Mouse (Mus musculus): Measurements from ENCODE around the gene Tmem198. TPM values are rescaled to one million over a fixed set of nuclear protein-coding genes. Genes with fewer than 3 reads are reported as not detected.

Tmem198 gene
- polyA plus RNA-seq (2015; fragmentation: Nextera tagmentation; extraction: Ambion mirVana), result 43.7 and 45.0 TPM in 2 replicates

GRCm38 (mm10) chr1:75478916-75479634 lies at the start of gene Tmem198, which contains the start of gene Chpf:
TSS of gene Tmem198 (plus strand) at chr1:75479532.
TSS of gene Chpf (minus strand) at chr1:75479307.
- peak within 1 kb of the TSS; percentile 94 for H3K9ac ChIP-seq
- ATAC-seq (ENCODE audit: low FRiP score), result peak; percentile 89
- H3K9me3 ChIP-seq, result no peaks in the 10 kb centered on the region
- H3K4me3 ChIP-seq, result peak within 1 kb of the TSS; percentile 90
- peaks cover 32% of the 10 kb centered on the region for H3K27me3 ChIP-seq
- H3K4me1 ChIP-seq (replicated peaks), result peaks cover 68% of the 10 kb centered on the region
- peak within 1 kb of the TSS; percentile 86 for H3K4me2 ChIP-seq
- whole genome bisulfite sequencing, result under 1% methylated on average over 65 of the region's 76 CpGs
- H3K27ac ChIP-seq, result peak within 1 kb of the TSS; percentile 92
- H3K36me3 ChIP-seq, result peaks cover 48% of the 10 kb centered on the region

GRCm38 (mm10) chr1:75435475-75436328 lies 43.6 kb upstream of the Tmem198 start, which contains the start of gene Gmppa:
TSS of gene Gmppa (plus strand) at chr1:75435930.
- peaks cover 31% of the 10 kb centered on the region for H3K4me1 ChIP-seq (replicated peaks)
- H3K4me3 ChIP-seq, result peak within 1 kb of the TSS; percentile 59
- peak; percentile 86 for ATAC-seq (ENCODE audit: low FRiP score)
- H3K36me3 ChIP-seq, result peaks cover 14% of the 10 kb centered on the region
- 7% methylated on average over 28 of the region's 28 CpGs for WGBS
- peak within 1 kb of the TSS; percentile 80 for H3K9ac ChIP-seq
- H3K9me3 ChIP-seq, result no peaks in the 10 kb centered on the region
- peak within 1 kb of the TSS; percentile 73 for H3K4me2 ChIP-seq
- peak within 1 kb of the TSS; percentile 83 for H3K27ac ChIP-seq
- H3K27me3 ChIP-seq, result peaks cover 9% of the 10 kb centered on the region

DNA sequence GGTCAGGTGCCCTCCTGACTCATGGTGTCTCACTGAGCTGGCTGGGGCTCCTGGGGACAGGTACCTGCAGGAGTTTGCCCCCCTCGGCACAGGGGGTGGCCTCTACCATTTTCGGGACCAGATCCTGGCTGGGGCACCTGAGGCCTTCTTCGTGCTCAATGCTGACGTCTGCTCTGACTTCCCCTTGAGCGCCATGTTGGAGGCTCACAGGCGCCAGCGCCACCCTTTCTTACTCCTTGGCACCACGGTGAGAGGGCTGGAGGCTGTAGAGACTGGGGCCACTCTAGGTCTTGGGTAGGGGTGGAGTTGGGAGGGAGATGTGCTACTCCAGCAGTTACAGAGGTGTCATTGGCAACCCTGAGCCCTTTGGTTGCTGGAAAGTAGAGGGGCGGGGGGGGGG lies 40.5 kb upstream of the Tmem198 start:
- H3K27ac ChIP-seq, result no peak overlapping the region
- H3K4me3 ChIP-seq, result no peak overlapping the region
- no peaks in the 10 kb centered on the region for H3K9me3 ChIP-seq
- no peak overlapping the region for H3K4me2 ChIP-seq
- no peak for ATAC-seq (ENCODE audit: low FRiP score)
- peaks cover 62% of the 10 kb centered on the region for H3K4me1 ChIP-seq (replicated peaks)
- H3K9ac ChIP-seq, result no peak overlapping the region
- peaks cover 8% of the 10 kb centered on the region for H3K36me3 ChIP-seq
- no peaks in the 10 kb centered on the region for H3K27me3 ChIP-seq
- 83% methylated on average over 8 of the region's 9 CpGs for WGBS

DNA sequence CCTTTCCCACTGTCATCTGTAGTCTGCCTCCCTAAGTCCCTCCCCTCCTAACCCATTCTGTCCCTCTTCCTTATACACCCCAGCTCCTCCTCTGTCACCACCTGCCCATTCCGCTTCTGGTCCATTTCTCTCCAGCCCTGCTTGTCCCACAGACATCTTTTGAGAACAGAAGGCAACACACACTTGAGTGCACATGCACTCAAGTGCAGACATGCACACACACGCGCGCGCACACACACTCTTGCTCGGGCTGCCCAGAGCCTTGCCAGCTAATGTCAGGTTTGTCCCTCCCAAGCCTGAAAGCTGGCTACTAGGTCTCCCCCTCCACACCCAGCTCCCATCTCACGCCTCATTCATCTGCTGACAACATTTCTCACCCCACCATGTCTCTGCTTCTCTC lies 38.7 kb upstream of the Tmem198 start:
- Histone ChIP-seq H3K9me3 (no peaks in the 10 kb centered on the region), H3K4me2 (no peak overlapping the region), H3K27ac (peak overlapping the region; percentile 13; the same call in 1 of the 2 replicates), H3K36me3 (peaks cover 8% of the 10 kb centered on the region), H3K4me3 (no peak overlapping the region), H3K9ac (no peak overlapping the region), H3K27me3 (no peaks in the 10 kb centered on the region), H3K4me1 (replicated peaks) (peaks cover 77% of the 10 kb centered on the region)
- no peak for ATAC-seq (ENCODE audit: low FRiP score)
- 87% methylated on average over 7 of the region's 7 CpGs for WGBS

- no peak for ATAC-seq (ENCODE audit: low FRiP score)
- peaks cover 80% of the 10 kb centered on the region for H3K4me1 ChIP-seq (replicated peaks)
Measured at GRCm38 (mm10) chr1:75441471-75441996, 37.8 kb upstream of the Tmem198 start.

DNA sequence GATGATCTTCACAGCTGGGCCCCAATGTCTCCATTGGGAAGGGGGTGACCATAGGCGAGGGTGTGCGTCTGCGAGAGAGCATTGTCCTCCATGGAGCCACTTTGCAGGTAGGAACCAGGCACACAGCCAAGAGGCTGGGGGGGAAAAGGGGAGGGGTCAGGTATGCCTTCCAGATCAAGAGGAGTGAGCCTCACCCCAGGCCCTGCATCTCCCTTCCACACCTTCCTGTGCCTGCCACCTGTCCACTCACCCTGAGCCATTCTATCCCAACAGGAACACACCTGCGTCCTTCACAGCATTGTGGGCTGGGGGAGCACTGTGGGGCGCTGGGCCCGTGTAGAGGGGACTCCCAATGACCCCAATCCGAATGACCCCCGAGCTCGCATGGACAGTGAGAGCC lies 37.2 kb upstream of the Tmem198 start:
- Histone ChIP-seq H3K27ac (peak overlapping the region; percentile 93), H3K27me3 (no peaks in the 10 kb centered on the region), H3K4me2 (no peak overlapping the region), H3K36me3 (peaks cover 8% of the 10 kb centered on the region), H3K9me3 (no peaks in the 10 kb centered on the region), H3K9ac (no peak overlapping the region), H3K4me3 (no peak overlapping the region), H3K4me1 (replicated peaks) (peaks cover 80% of the 10 kb centered on the region)
- no peak for ATAC-seq (ENCODE audit: low FRiP score)
- 84% methylated on average over 9 of the region's 9 CpGs for WGBS

More at GRCm38 (mm10) chr1:75441471-75441996, 37.8 kb upstream of the Tmem198 start:
- Histone ChIP-seq H3K27me3 (no peaks in the 10 kb centered on the region), H3K36me3 (peaks cover 8% of the 10 kb centered on the region), H3K27ac (peak overlapping the region; percentile 30; the same call in 1 of the 2 replicates), H3K4me2 (no peak overlapping the region), H3K9ac (no peak overlapping the region), H3K4me3 (no peak overlapping the region), H3K9me3 (no peaks in the 10 kb centered on the region)
- 81% methylated on average over 15 of the region's 15 CpGs for WGBS

DNA sequence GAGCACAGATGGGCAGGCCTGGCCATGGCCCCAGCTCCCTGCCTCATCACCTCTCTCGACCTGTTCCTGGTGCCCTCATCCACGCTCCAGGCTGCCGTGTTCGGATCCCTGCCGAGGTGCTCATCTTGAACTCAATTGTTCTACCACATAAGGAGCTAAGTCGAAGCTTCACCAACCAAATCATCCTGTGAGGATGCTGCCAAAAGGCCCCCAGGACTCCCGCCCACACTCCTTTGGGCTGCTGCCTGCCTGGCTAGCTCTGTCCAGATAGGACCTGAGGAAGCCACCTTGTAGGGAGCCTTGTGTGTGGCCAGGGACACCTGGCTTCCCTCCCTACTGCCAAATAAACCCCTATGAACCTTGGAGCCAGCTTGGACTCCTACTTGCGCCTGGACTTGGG lies 36.5 kb upstream of the Tmem198 start:
- Histone ChIP-seq H3K4me3 (no peak overlapping the region), H3K9ac (peak overlapping the region; percentile 63; the same call in 1 of the 2 replicates), H3K36me3 (peaks cover 8% of the 10 kb centered on the region), H3K4me2 (peak overlapping the region; percentile 27; the same call in 1 of the 2 replicates), H3K4me1 (replicated peaks) (peaks cover 80% of the 10 kb centered on the region), H3K27me3 (peaks cover 4% of the 10 kb centered on the region; the same call in 1 of the 2 replicates), H3K9me3 (no peaks in the 10 kb centered on the region), H3K27ac (peak overlapping the region; percentile 93)
- WGBS, result 17% methylated on average over 8 of the region's 8 CpGs
- ATAC-seq (ENCODE audit: low FRiP score), result no peak

- Histone ChIP-seq H3K9ac (peak overlapping the region; percentile 63), H3K27ac (peak overlapping the region; percentile 93), H3K36me3 (peaks cover 8% of the 10 kb centered on the region), H3K9me3 (no peaks in the 10 kb centered on the region), H3K4me1 (replicated peaks) (peaks cover 86% of the 10 kb centered on the region), H3K4me3 (no peak overlapping the region), H3K4me2 (peak overlapping the region; percentile 27), H3K27me3 (peaks cover 8% of the 10 kb centered on the region; the same call in 1 of the 2 replicates)
- ATAC-seq (ENCODE audit: low FRiP score), result 0 out of 2 replicates have a peak, but pooled peaks have one; percentile 14
- 12% methylated on average over 13 of the region's 13 CpGs for WGBS
Measured at GRCm38 (mm10) chr1:75443247-75444024, 35.9 kb upstream of the Tmem198 start.

DNA sequence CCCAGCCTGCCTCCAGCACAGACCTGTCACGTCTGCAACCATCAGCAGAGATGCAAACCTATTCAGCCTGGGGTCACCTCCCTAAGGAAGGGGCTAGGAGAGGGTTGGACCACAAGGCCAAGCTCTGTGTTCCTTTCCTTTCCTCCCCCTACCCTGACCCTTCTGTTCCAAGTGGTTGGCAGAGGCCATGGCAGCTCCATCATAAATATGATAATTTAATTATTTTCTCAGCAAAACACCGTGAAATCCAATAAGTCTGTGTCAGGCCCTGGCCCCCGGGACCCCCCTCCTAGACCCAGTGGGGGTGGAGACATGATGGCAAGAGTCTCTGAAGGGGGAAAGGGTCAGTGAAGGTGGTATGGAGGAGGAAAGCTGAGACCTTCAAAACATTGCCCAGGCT lies 35.1 kb upstream of the Tmem198 start:
- Histone ChIP-seq H3K9ac (peak overlapping the region; percentile 51; the same call in 1 of the 2 replicates), H3K4me1 (replicated peaks) (peaks cover 89% of the 10 kb centered on the region), H3K36me3 (peaks cover 8% of the 10 kb centered on the region), H3K9me3 (no peaks in the 10 kb centered on the region), H3K27ac (peak overlapping the region; percentile 93), H3K4me3 (no peak overlapping the region), H3K27me3 (peaks cover 15% of the 10 kb centered on the region), H3K4me2 (peak overlapping the region; percentile 13; the same call in 1 of the 2 replicates)
- WGBS, result 16% methylated on average over 3 of the region's 3 CpGs
- ATAC-seq (ENCODE audit: low FRiP score), result no peak

GRCm38 (mm10) chr1:75445141-75445701 lies 34.1 kb upstream of the Tmem198 start:
- peak; percentile 3; the same call in 1 of the 2 replicates for ATAC-seq (ENCODE audit: low FRiP score)
- Histone ChIP-seq H3K4me3 (no peak overlapping the region), H3K9ac (peak overlapping the region; percentile 51)

More at GRCm38 (mm10) chr1:75445141-75445701, 34.1 kb upstream of the Tmem198 start:
- peaks cover 95% of the 10 kb centered on the region for H3K4me1 ChIP-seq (replicated peaks)
- peaks cover 25% of the 10 kb centered on the region for H3K27me3 ChIP-seq
- peaks cover 7% of the 10 kb centered on the region for H3K36me3 ChIP-seq
- H3K4me2 ChIP-seq, result peak overlapping the region; percentile 37
- peak overlapping the region; percentile 93 for H3K27ac ChIP-seq
- H3K9me3 ChIP-seq, result no peaks in the 10 kb centered on the region
- 12% methylated on average over 9 of the region's 9 CpGs for WGBS

Measured in hindbrain, embryonic 13.5 days (tissue).